13 mouse cellular contexts compared by ENCODE assay signal in genomic region chr6:48432893-48433816, GRCm38 (mm10). TPM values are rescaled to one million over a fixed set of nuclear protein-coding genes. Genes with fewer than 3 reads are reported as not detected.
A peak's percentile ranks its signal among the peaks of the same experiment; 100 is the strongest.
DNase-seq lines count a peak whose midpoint lies in the region; ATAC-seq and TF ChIP-seq lines count a peak whose summit lies in the region.
"Had no signal": no experiment of that assay in that cellular context is flagged by ENCODE, and none has a peak within 500 bp of the region (broad histone marks: within the 10 kb centered on the region; RNA-seq: fewer than 3 reads in every experiment).

No protein-coding gene starts in this region.

- no peak for TF ChIP-seq CTCF in gastrocnemius, adult 2 months (IDR thresholded peaks at IDR 0.05)
- TF ChIP-seq CTCF in intestine, postnatal 0 days (IDR thresholded peaks at IDR 0.05; ENCODE audit: low read depth) = peak; percentile 29; the same call in 1 of the 2 replicates

- 54% methylated on average over 12 of the region's 12 CpGs for WGBS in limb, embryonic 15.5 days
- 70% methylated on average over 12 of the region's 12 CpGs for WGBS in limb, embryonic 10.5 days
- 26% methylated on average over 12 of the region's 12 CpGs for WGBS in intestine, postnatal 0 days

- H3K4me3 ChIP-seq in gastrocnemius, adult 2 months = no peak overlapping the region
- no peak overlapping the region for H3K4me3 ChIP-seq in limb, embryonic 15.5 days
- no peak overlapping the region for H3K4me3 ChIP-seq in limb, embryonic 10.5 days
- no peak overlapping the region for H3K4me3 ChIP-seq in intestine, postnatal 0 days (ENCODE audit: low read depth, low read length)
- H3K4me3 ChIP-seq: forebrain, embryonic 13.5 days had no signal

- no peaks in the 10 kb centered on the region for H3K9me3 ChIP-seq in limb, embryonic 15.5 days
- no peaks in the 10 kb centered on the region for H3K9me3 ChIP-seq in limb, embryonic 10.5 days (replicated peaks)
- no peaks in the 10 kb centered on the region for H3K9me3 ChIP-seq in intestine, postnatal 0 days (ENCODE audit: control insufficient read depth)
- H3K9me3 ChIP-seq: forebrain, embryonic 13.5 days had no signal

- peaks cover 14% of the 10 kb centered on the region for H3K36me3 ChIP-seq in limb, embryonic 15.5 days
- peaks cover 16% of the 10 kb centered on the region for H3K36me3 ChIP-seq in limb, embryonic 10.5 days
- H3K36me3 ChIP-seq in intestine, postnatal 0 days (ENCODE audit: control insufficient read depth, insufficient read depth) = peaks cover 17% of the 10 kb centered on the region

- DNase-seq in gastrocnemius, adult 2 months = no peak
- no peak for DNase-seq in gastrocnemius, adult 8-10 months (ENCODE audit: low spot score in 2 of 2)
- no peak for DNase-seq in limb, embryonic 10.5 days (ENCODE audit: low spot score)
- no peak for DNase-seq in right cerebral cortex, postnatal 25 days
- no peak for DNase-seq in MN1 (ENCODE audit: low spot score)
- DNase-seq: cerebellum, postnatal 36 days; heart, adult 18-20 months had no signal

- H3K27me3 ChIP-seq in limb, embryonic 15.5 days = no peaks in the 10 kb centered on the region
- peaks cover 19% of the 10 kb centered on the region for H3K27me3 ChIP-seq in limb, embryonic 10.5 days (ENCODE audit: low read depth, poor library complexity, severe bottlenecking)
- H3K27me3 ChIP-seq in intestine, postnatal 0 days (replicated peaks; ENCODE audit: control insufficient read depth, insufficient read depth, low read length) = no peaks in the 10 kb centered on the region

- peaks cover 30% of the 10 kb centered on the region for H3K4me1 ChIP-seq in limb, embryonic 15.5 days
- peaks cover 16% of the 10 kb centered on the region for H3K4me1 ChIP-seq in limb, embryonic 10.5 days
- H3K4me1 ChIP-seq in intestine, postnatal 0 days (replicated peaks; ENCODE audit: control insufficient read depth, insufficient read depth, low read length) = no peaks in the 10 kb centered on the region

- no peak overlapping the region for H3K4me2 ChIP-seq in limb, embryonic 15.5 days
- H3K4me2 ChIP-seq in intestine, postnatal 0 days (replicated peaks; ENCODE audit: low read depth) = no peak overlapping the region
- H3K4me2 ChIP-seq: forebrain, embryonic 13.5 days had no signal

- no peak for ATAC-seq in limb, embryonic 15.5 days (ENCODE audit: insufficient number of reproducible peaks, low FRiP score, low TSS enrichment, low read depth)
- peak; percentile 46; the same call in 1 of the 2 replicates for ATAC-seq in intestine, postnatal 0 days
- peak; percentile 29; the same call in 1 of the 2 replicates for ATAC-seq in megakaryocyte progenitor cell, adult 5-6 weeks (replicated peaks; ENCODE audit: poor library complexity)
- ATAC-seq: forebrain, embryonic 13.5 days; inflammation-experienced regulatory T-cells, adult 6 months had no signal

- H3K27ac ChIP-seq in gastrocnemius, adult 2 months = peak overlapping the region; percentile 32; the same call in 1 of the 2 replicates
- peak overlapping the region; percentile 22 for H3K27ac ChIP-seq in limb, embryonic 15.5 days
- no peak overlapping the region for H3K27ac ChIP-seq in limb, embryonic 10.5 days
- no peak overlapping the region for H3K27ac ChIP-seq in intestine, postnatal 0 days (ENCODE audit: low read depth, low read length)
- H3K27ac ChIP-seq: forebrain, embryonic 13.5 days; macrophage had no signal

- no peak overlapping the region for H3K9ac ChIP-seq in limb, embryonic 15.5 days
- no peak overlapping the region for H3K9ac ChIP-seq in intestine, postnatal 0 days (ENCODE audit: low read depth, low read length)
- H3K9ac ChIP-seq: forebrain, embryonic 13.5 days had no signal

- intact Hi-C loops in gastrocnemius, adult 2 months (cut with DNase I) = no loop called here

RNA-seq across cellular contexts. Expression of gene Zfp467, which starts 12.5 kb away (rescaled TPM):
- 10 to 100 TPM; 45.4 to 52.3 TPM for total RNA-seq in gastrocnemius, adult 2 months (2021)
- 10 to 100 TPM; 42.9 to 63.5 (median 51.4) TPM for total RNA-seq in gastrocnemius, adult 8-10 months (2022)
- polyA plus RNA-seq in limb, embryonic 15.5 days (2015; fragmentation: Nextera tagmentation; extraction: Ambion mirVana) = 23.6 and 25.4 TPM in 2 replicates
- polyA plus RNA-seq in limb, embryonic 10.5 days (2016; fragmentation: Nextera tagmentation; extraction: Ambion mirVana) = 11.0 and 19.6 TPM in 2 replicates
- 18.9 and 19.3 TPM in 2 replicates for polyA plus RNA-seq in intestine, postnatal 0 days (2015; fragmentation: Nextera tagmentation; extraction: Ambion mirVana)
- total RNA-seq in megakaryocyte progenitor cell, adult 5-6 weeks (2015) = 1.6 and 3.4 TPM in 2 replicates
- 0.61 and 1.1 TPM in 2 replicates for total RNA-seq in megakaryocyte progenitor cell, adult 5-6 weeks (2017)

RNA-seq across cellular contexts. Expression of gene Sspo, which starts 14.9 kb away (rescaled TPM):
- total RNA-seq in gastrocnemius, adult 2 months (2021) = under 1 TPM; 0.50 to 0.69 TPM
- total RNA-seq in gastrocnemius, adult 8-10 months (2022) = 1 to 10 TPM in 1 of 4 experiments, under 1 TPM in 3; 0.24 to 1.1 (median 0.37) TPM
- 0.25 and 0.31 TPM in 2 replicates for polyA plus RNA-seq in limb, embryonic 15.5 days (2015; fragmentation: Nextera tagmentation; extraction: Ambion mirVana)
- 0.20 and 0.45 TPM in 2 replicates for polyA plus RNA-seq in limb, embryonic 10.5 days (2016; fragmentation: Nextera tagmentation; extraction: Ambion mirVana)
- 0.61 and 0.74 TPM in 2 replicates for polyA plus RNA-seq in intestine, postnatal 0 days (2015; fragmentation: Nextera tagmentation; extraction: Ambion mirVana)
- not detected in 2 replicates for total RNA-seq in megakaryocyte progenitor cell, adult 5-6 weeks (2015)
- not detected in 2 replicates for total RNA-seq in megakaryocyte progenitor cell, adult 5-6 weeks (2017)
- polyA plus RNA-seq: macrophage had no signal

RNA-seq across cellular contexts. Expression of gene Krba1, which starts 37.8 kb away (rescaled TPM):
- total RNA-seq in gastrocnemius, adult 2 months (2021) = 10 to 100 TPM; 18.7 to 21.0 TPM
- total RNA-seq in gastrocnemius, adult 8-10 months (2022) = 10 to 100 TPM; 15.6 to 18.6 (median 18.1) TPM
- 17.5 and 20.8 TPM in 2 replicates for polyA plus RNA-seq in limb, embryonic 15.5 days (2015; fragmentation: Nextera tagmentation; extraction: Ambion mirVana)
- polyA plus RNA-seq in limb, embryonic 10.5 days (2016; fragmentation: Nextera tagmentation; extraction: Ambion mirVana) = 28.3 and 33.4 TPM in 2 replicates
- 20.0 and 20.1 TPM in 2 replicates for polyA plus RNA-seq in intestine, postnatal 0 days (2015; fragmentation: Nextera tagmentation; extraction: Ambion mirVana)
- 0.98 and 2.5 TPM in 2 replicates for total RNA-seq in megakaryocyte progenitor cell, adult 5-6 weeks (2015)
- 2.0 and 3.1 TPM in 2 replicates for total RNA-seq in megakaryocyte progenitor cell, adult 5-6 weeks (2017)

Comparison
In these comparisons a context has a peak if more than half of its experiments do, and no peak if none do; other contexts are left out.
1. H3K27ac ChIP-seq: peak in gastrocnemius, adult 2 months (single experiment) and limb, embryonic 15.5 days (single experiment); none in limb, embryonic 10.5 days (single experiment) and intestine, postnatal 0 days (single experiment).
2. RNA of gene Zfp467, which starts 12.5 kb away (total RNA-seq): 42.9 to 63.5 TPM in gastrocnemius, adult 8-10 months and 45.4 to 52.3 TPM in gastrocnemius, adult 2 months; 0.61 to 3.4 TPM in megakaryocyte progenitor cell, adult 5-6 weeks; every median in the first group is over 4 times any median in the second.
3. RNA of gene Krba1, which starts 37.8 kb away (total RNA-seq): 18.7 to 21.0 TPM in gastrocnemius, adult 2 months and 15.6 to 18.6 TPM in gastrocnemius, adult 8-10 months; 0.98 to 3.1 TPM in megakaryocyte progenitor cell, adult 5-6 weeks; every median in the first group is over 4 times any median in the second.